Mouse (Mus musculus) gastrocnemius, postnatal 14 days (tissue): ENCODE measurements at regions not wholly inside any gene's neighbourhood (a gene's known extent, or its start where the extent isn't known, plus 50 kb on each side); places are given as distances from the start of the nearest gene placed in this dataset.

Experiments
- DNase-seq: peaks from one replicate; pipeline ENCODE4 v3.0.0; 2021; ENCODE audit warnings: mixed read lengths
- intact Hi-C: fragments of 180-260 bp; cut with DNase I; formaldehyde crosslinking; loops from one replicate; pipeline ENCODE4 v1.15.1; 2025; ENCODE audit warnings: low total_unique reads

GRCm38 (mm10) chr9:6617155-6617554 is 347.5 kb upstream of the Ddi1 start:
- intact Hi-C loops, result no loop called here
- DNase-seq, result no peak

GRCm38 (mm10) chr9:6609284-6609627 is 339.6 kb upstream of the Ddi1 start:
- no peak for DNase-seq
- intact Hi-C loops, result no loop called here

GRCm38 (mm10) chr9:6608428-6609283 is 339.0 kb upstream of the Ddi1 start:
- intact Hi-C loops, result no loop called here
- no peak for DNase-seq
